Mouse (Mus musculus) limb, embryonic 11.5 days (tissue): ENCODE results near the gene Gtf2f1. TPM values are rescaled to one million over a fixed set of nuclear protein-coding genes. Genes with fewer than 3 reads are reported as not detected.
A peak's percentile ranks its signal among the peaks of the same experiment; 100 is the strongest.
"Not testable (repeated sequence)": the region's sequence is repeated elsewhere in the genome, so short reads cannot be mapped to it uniquely, and the experiment has no call there.

Source experiments
- ATAC-seq: fragments of 200-750 bp; cut with Nextera tagmentation; 2 replicates; pipeline ENCODE4 v1.8.0; 2017; ENCODE audit warnings: low read depth; ENCODE audit not compliant: insufficient number of reproducible peaks, low FRiP score, low TSS enrichment
- DNase-seq: peaks from one replicate; pipeline ENCODE4 v3.0.0-alpha.2; 2015; ENCODE audit warnings: low spot score
- H3K27ac ChIP-seq: fragments of 300-500 bp; sonication (generic); replicated peaks from 2 replicates; pipeline ENCODE4 v1.5.1; 2014; ENCODE audit warnings: low read depth, mild to moderate bottlenecking, low read length
- H3K27me3 ChIP-seq: fragments of 300-500 bp; sonication (generic); 2 replicates; pipeline ENCODE4 v1.6.1; 2014; ENCODE audit warnings: mild to moderate bottlenecking, low read length, mixed read lengths; ENCODE audit not compliant: control insufficient read depth, insufficient read depth
- H3K36me3 ChIP-seq: fragments of 300-500 bp; sonication (generic); 2 replicates; pipeline ENCODE4 v1.6.1; 2014; ENCODE audit warnings: mild to moderate bottlenecking, low read length, moderate library complexity, mixed read lengths; ENCODE audit not compliant: control insufficient read depth, insufficient read depth
- H3K4me1 ChIP-seq: fragments of 300-500 bp; sonication (generic); 2 replicates; pipeline ENCODE4 v1.6.1; 2014; ENCODE audit warnings: low read length, mixed read lengths; ENCODE audit not compliant: control insufficient read depth, insufficient read depth
- H3K4me2 ChIP-seq: fragments of 300-500 bp; sonication (generic); 2 replicates; pipeline ENCODE4 v1.6.1; 2014; ENCODE audit warnings: low read depth, mild to moderate bottlenecking, moderate library complexity; ENCODE audit not compliant: severe bottlenecking
- H3K4me3 ChIP-seq: fragments of 300-500 bp; sonication (generic); 2 replicates; pipeline ENCODE4 v1.5.1; 2014; ENCODE audit warnings: low read depth, low read length
- H3K9ac ChIP-seq: fragments of 300-500 bp; sonication (generic); 2 replicates; pipeline ENCODE4 v1.6.1; 2014; ENCODE audit warnings: mild to moderate bottlenecking, low read length
- H3K9me3 ChIP-seq: fragments of 300-500 bp; sonication (generic); 2 replicates; pipeline ENCODE4 v1.6.1; 2016; ENCODE audit warnings: low read length; ENCODE audit not compliant: control insufficient read depth
- WGBS: fragments of 180-500 bp; shearing (Covaris S2); extraction: QIAGEN DNeasy Blood & Tissue Kit; methylation state at CpG from one replicate; pipeline ENCODE4 v1.1.7; 2014; 5-methylcytosine and 5-hydroxymethylcytosine counted together
- polyA plus RNA-seq: library from polyadenylated mRNA; unstranded; fragments of >200 nt; fragmentation: Nextera tagmentation; extraction: Ambion mirVana; gene quantifications from 2 replicates; pipeline ENCODE4 v1.2.1, GENCODE M21; 2014

Gene Gtf2f1
- 73.8 and 76.6 TPM in 2 replicates for polyA plus RNA-seq

DNA sequence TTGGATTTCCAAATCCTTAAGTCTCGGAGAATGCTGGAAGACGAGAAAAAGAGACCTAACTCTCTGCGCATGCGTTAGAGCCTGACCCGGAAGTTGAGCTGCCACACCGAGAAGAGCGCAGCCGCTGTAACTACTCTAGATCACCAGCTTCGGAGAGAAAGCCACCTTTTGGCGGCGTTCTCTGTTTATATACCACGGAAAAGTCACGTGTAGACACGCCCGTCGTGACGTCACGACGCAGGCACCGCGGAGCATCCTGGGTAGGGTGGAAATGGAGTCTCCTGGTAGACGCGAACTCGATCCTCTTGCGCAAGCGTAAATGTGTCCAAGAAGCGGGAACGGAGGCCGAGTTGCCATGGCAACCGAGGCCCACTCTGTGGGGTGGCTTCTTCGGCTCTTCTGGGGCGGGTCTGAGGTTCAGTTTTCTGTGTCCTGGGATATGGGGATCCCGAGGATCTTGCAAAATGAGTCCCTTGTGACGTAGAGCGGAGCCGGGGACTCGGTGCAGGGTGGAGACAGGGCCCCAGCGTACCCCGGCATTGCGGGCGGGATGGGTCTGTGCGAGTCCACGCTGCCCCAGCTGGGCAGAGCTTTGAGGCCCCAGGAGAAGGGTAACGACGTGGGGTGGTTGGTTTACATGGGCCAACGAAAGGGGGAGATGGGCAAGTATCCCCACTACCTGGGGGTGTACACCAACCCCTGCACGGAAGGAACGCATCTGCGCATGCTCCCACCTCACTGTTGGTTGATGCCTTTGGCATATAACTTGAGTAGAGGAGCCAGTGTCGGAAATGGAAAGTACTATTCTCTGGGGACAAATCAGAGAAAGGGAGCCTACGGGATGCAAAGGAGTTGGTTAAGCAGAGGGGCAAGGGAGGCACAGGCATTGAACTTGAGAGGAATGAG lies at the start of gene Gtf2f1, which contains the start of gene Gm17949:
Gtf2f1 (minus strand) TSS at position 53 of the 906 bp plus-strand sequence.
Gm17949 (plus strand) TSS at position 234 of the 906 bp plus-strand sequence.
- DNase-seq (peak; percentile 99), ATAC-seq (peak; percentile 89)
- Histone ChIP-seq H3K27me3 (no peaks in the 10 kb centered on the region), H3K4me1 (peaks cover 4% of the 10 kb centered on the region; the same call in 1 of the 2 replicates), H3K9me3 (no peaks in the 10 kb centered on the region), H3K4me2 (peak within 1 kb of the TSS; percentile 84), H3K4me3 (peak within 1 kb of the TSS; percentile 68), H3K36me3 (peaks cover 2% of the 10 kb centered on the region; the same call in 1 of the 2 replicates), H3K27ac (peak within 1 kb of the TSS; percentile 72), H3K9ac (peak within 1 kb of the TSS; percentile 80)
- under 1% methylated on average over 51 of the region's 51 CpGs for WGBS

DNA sequence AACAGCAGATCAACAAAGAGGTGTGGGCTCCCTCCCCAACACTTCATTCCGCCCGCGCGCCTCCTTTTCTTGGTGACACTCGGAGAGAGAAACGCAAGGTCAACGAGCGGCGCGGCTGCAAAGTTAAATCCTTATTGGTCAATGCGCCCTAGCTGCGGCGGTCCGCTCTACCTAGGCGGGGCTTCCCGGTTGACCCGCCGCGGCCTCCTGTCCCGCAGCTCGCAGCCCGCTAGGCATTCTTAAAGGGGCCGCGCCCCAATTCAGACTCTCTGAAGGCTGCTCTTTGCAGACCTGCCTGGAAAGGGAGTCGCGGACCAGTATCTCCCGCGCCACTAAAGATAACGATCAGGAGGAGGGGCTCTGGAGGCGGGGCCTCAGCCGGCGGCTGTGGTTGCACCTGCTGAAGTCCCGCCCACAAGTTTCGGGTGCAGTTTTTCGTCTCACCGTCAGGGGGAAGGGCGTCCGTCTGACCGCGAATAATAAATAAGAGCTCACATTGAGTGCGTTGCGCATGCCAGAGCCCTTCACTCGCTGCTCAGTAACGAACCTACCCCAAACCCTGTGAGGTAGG lies 49.2 kb upstream of the Gtf2f1 start:
- no peaks in the 10 kb centered on the region for H3K36me3 ChIP-seq
- no peaks in the 10 kb centered on the region for H3K9me3 ChIP-seq
- no peak overlapping the region for H3K27ac ChIP-seq
- DNase-seq (peak; percentile 92), ATAC-seq (peak; percentile 82)
- peak overlapping the region; percentile 72 for H3K4me2 ChIP-seq
- H3K4me3 ChIP-seq, result peak overlapping the region; percentile 72
- H3K4me1 ChIP-seq, result no peaks in the 10 kb centered on the region
- peaks cover 39% of the 10 kb centered on the region for H3K27me3 ChIP-seq
- H3K9ac ChIP-seq, result no peak overlapping the region
- under 1% methylated on average over 44 of the region's 44 CpGs for WGBS

- Histone ChIP-seq H3K27ac (no peak within 1 kb of the TSS), H3K9ac (peak within 1 kb of the TSS; percentile 41), H3K4me1 (no peaks in the 10 kb centered on the region), H3K27me3 (peaks cover 34% of the 10 kb centered on the region), H3K36me3 (no peaks in the 10 kb centered on the region), H3K4me3 (peak within 1 kb of the TSS; percentile 72), H3K9me3 (no peaks in the 10 kb centered on the region), H3K4me2 (peak within 1 kb of the TSS; percentile 72)
- 0% methylated on average over 38 of the region's 45 CpGs for WGBS
- ATAC-seq (peak; percentile 69), DNase-seq (peak; percentile 83)
Observed at GRCm38 (mm10) chr17:57059486-57059977, 48.4 kb upstream of the Gtf2f1 start, which contains the start of gene Slc25a23. Gene Slc25a23, minus strand, starts transcription at chr17:57059863.

DNA sequence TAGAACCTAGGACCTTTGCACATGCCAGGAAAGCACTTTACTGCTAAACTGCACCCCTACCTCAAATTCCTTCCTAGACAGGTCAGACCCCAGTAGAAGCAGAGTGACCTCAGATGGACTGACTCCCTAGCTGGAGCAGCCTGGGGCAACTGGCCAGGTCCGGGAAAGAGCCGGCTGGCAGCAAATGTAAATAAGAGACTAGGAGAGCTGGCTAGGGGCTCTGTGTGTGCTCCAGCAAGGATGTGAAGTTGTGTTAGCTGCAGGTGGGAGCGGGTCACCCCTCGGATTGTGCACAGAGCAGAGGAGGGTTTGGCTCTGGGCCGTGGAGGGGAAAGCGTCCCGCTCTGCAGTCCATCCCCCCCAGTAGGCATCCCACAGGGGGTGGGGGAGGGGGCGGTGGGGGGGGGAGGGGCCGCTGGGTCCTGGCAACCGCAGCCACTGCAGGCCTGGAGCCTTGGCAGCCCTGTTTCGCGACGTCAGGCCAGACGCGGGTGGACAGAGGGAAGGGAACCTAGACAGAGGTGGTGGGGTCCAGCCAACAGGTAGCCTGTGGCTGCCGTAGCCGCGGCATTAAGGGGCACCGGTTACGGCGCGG lies 47.9 kb upstream of the Gtf2f1 start, which contains the start of gene Crb3:
Crb3 (plus strand) TSS at position 215 of the 595 bp plus-strand sequence.
- Histone ChIP-seq H3K27ac (no peak within 1 kb of the TSS), H3K4me3 (peak within 1 kb of the TSS; percentile 72), H3K36me3 (no peaks in the 10 kb centered on the region), H3K4me2 (peak within 1 kb of the TSS; percentile 72), H3K27me3 (peaks cover 34% of the 10 kb centered on the region), H3K4me1 (no peaks in the 10 kb centered on the region), H3K9me3 (no peaks in the 10 kb centered on the region), H3K9ac (peak within 1 kb of the TSS; percentile 41)
- DNase-seq (peak; percentile 57), ATAC-seq (0 out of 2 replicates have a peak, but pooled peaks have one; percentile 2)
- 0% methylated on average over 15 of the region's 22 CpGs for WGBS

DNA sequence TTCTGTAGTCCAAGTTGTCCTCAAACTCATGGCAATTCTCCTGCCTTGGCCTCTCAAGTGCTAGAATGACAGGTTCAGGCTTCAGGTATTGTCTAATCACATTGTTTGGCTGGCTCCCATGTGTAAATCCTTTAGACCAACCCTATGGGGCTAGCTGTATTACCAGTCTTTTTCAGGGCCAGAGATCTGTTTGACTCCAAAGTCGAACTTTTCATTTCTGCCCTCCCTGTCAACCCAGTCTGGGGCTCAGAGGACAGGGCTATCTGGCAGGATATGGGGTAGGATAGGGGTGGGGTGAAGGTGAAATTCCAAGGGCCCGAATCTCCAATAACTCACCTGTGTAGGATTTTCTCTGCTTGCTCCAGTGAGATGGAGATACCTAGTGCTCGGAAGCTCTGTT lies 45.2 kb upstream of the Gtf2f1 start:
- Histone ChIP-seq H3K9me3 (no peaks in the 10 kb centered on the region), H3K27me3 (peaks cover 10% of the 10 kb centered on the region), H3K4me3 (no peak overlapping the region), H3K4me1 (no peaks in the 10 kb centered on the region), H3K36me3 (no peaks in the 10 kb centered on the region), H3K9ac (no peak overlapping the region), H3K27ac (no peak overlapping the region), H3K4me2 (no peak overlapping the region)
- 85% methylated on average over 3 of the region's 3 CpGs for WGBS
- ATAC-seq (no peak), DNase-seq (no peak)

GRCm38 (mm10) chr17:57051679-57052078 lies 40.6 kb upstream of the Gtf2f1 start:
- not testable (repeated sequence) for H3K36me3 ChIP-seq, H3K4me3 ChIP-seq, H3K9ac ChIP-seq, H3K27ac ChIP-seq, H3K4me2 ChIP-seq, DNase-seq, H3K4me1 ChIP-seq, ATAC-seq, H3K9me3 ChIP-seq, H3K27me3 ChIP-seq
- WGBS, result 91% methylated on average over 4 of the region's 4 CpGs

- no peak overlapping the region for H3K9ac ChIP-seq
- 94% methylated on average over 3 of the region's 3 CpGs for WGBS
- H3K36me3 ChIP-seq, result no peaks in the 10 kb centered on the region
- DNase-seq, result no peak
- H3K27me3 ChIP-seq, result no peaks in the 10 kb centered on the region
- no peak for ATAC-seq
- H3K27ac ChIP-seq, result no peak overlapping the region
- no peak overlapping the region for H3K4me3 ChIP-seq
- H3K4me1 ChIP-seq, result no peaks in the 10 kb centered on the region
- H3K9me3 ChIP-seq, result no peaks in the 10 kb centered on the region
- H3K4me2 ChIP-seq, result no peak overlapping the region
Observed at GRCm38 (mm10) chr17:57048816-57049215, 37.7 kb upstream of the Gtf2f1 start.

- no peak overlapping the region for H3K4me3 ChIP-seq
- ATAC-seq (peak; percentile 53; the same call in 1 of the 2 replicates), DNase-seq (no peak)
- H3K4me2 ChIP-seq, result no peak overlapping the region
- no peaks in the 10 kb centered on the region for H3K4me1 ChIP-seq
- H3K36me3 ChIP-seq, result no peaks in the 10 kb centered on the region
- 31% methylated on average over 5 of the region's 5 CpGs for WGBS
- H3K27me3 ChIP-seq, result no peaks in the 10 kb centered on the region
- no peak overlapping the region for H3K9ac ChIP-seq
- H3K9me3 ChIP-seq, result no peaks in the 10 kb centered on the region
- H3K27ac ChIP-seq, result no peak overlapping the region
Observed at GRCm38 (mm10) chr17:57047406-57047805, 36.3 kb upstream of the Gtf2f1 start.
